Mouse (Mus musculus) liver, embryonic 16.5 days (tissue): ENCODE results near the gene Acad12. TPM values are rescaled to one million over a fixed set of nuclear protein-coding genes. Genes with fewer than 3 reads are reported as not detected.

Source experiments
- ATAC-seq: fragments of 200-750 bp; cut with Nextera tagmentation; 2 replicates; pipeline ENCODE4 v1.8.0; 2017; ENCODE audit warnings: low read depth, mild to moderate bottlenecking, moderate number of reproducible peaks, moderate library complexity
- H3K27ac ChIP-seq: fragments of 300-500 bp; sonication (generic); 2 replicates; pipeline ENCODE4 v1.5.1; 2014; ENCODE audit warnings: mild to moderate bottlenecking, low read length
- H3K27me3 ChIP-seq: fragments of 300-500 bp; sonication (generic); 2 replicates; pipeline ENCODE4 v1.6.1; 2014; ENCODE audit warnings: low read depth, low read length, mixed read lengths; ENCODE audit not compliant: control insufficient read depth, insufficient read depth
- H3K36me3 ChIP-seq: fragments of 300-500 bp; sonication (generic); 2 replicates; pipeline ENCODE4 v1.6.1; 2014; ENCODE audit warnings: mild to moderate bottlenecking; ENCODE audit not compliant: control insufficient read depth, insufficient read depth
- H3K4me1 ChIP-seq: fragments of 300-500 bp; sonication (generic); 2 replicates; pipeline ENCODE4 v1.6.1; 2014; ENCODE audit warnings: low read depth, low read length, mixed read lengths; ENCODE audit not compliant: control insufficient read depth
- H3K4me2 ChIP-seq: fragments of 300-500 bp; sonication (generic); 2 replicates; pipeline ENCODE4 v1.6.1; 2014; ENCODE audit warnings: low read depth, low read length, mixed read lengths
- H3K4me3 ChIP-seq: fragments of 300-500 bp; sonication (generic); 2 replicates; pipeline ENCODE4 v1.5.1; 2014; ENCODE audit warnings: low read depth, mild to moderate bottlenecking, low read length
- H3K9ac ChIP-seq: fragments of 300-500 bp; sonication (generic); 2 replicates; pipeline ENCODE4 v1.6.1; 2014; ENCODE audit warnings: low read depth, low read length
- H3K9me3 ChIP-seq: fragments of 300-500 bp; sonication (generic); replicated peaks from 2 replicates; pipeline ENCODE4 v1.6.1; 2016; ENCODE audit warnings: low read length; ENCODE audit not compliant: control insufficient read depth
- WGBS: fragments of 180-500 bp; shearing (Covaris S2); extraction: QIAGEN DNeasy Blood & Tissue Kit; methylation state at CpG from one replicate; pipeline ENCODE4 v1.1.7; 2014; ENCODE audit not compliant: insufficient replicate concordance; 5-methylcytosine and 5-hydroxymethylcytosine counted together
- polyA plus RNA-seq: library from polyadenylated mRNA; unstranded; fragments of >200 nt; fragmentation: Nextera tagmentation; extraction: Ambion mirVana; gene quantifications from 2 replicates; pipeline ENCODE4 v1.2.1, GENCODE M21; 2015

Gene Acad12
- polyA plus RNA-seq, 1 experiment from 2014 or later, result 1.8 TPM

- 78% methylated on average over 7 of the region's 7 CpGs for WGBS
- Histone ChIP-seq H3K36me3 (no peaks in the 10 kb centered on the region), H3K9me3 (no peaks in the 10 kb centered on the region), H3K27me3 (no peaks in the 10 kb centered on the region; the same call in 1 of the 2 replicates), H3K4me1 (peaks cover 21% of the 10 kb centered on the region), H3K9ac (no peak overlapping the region), H3K27ac (no peak overlapping the region), H3K4me3 (no peak overlapping the region), H3K4me2 (no peak overlapping the region)
- ATAC-seq, result no peak
These were observed 69.5 kb downstream of the Acad12 start for GRCm38 (mm10) chr5:121549196-121549595.

- Histone ChIP-seq H3K27me3 (no peaks in the 10 kb centered on the region), H3K4me2 (peak overlapping the region; percentile 72), H3K4me1 (peaks cover 32% of the 10 kb centered on the region), H3K4me3 (peak overlapping the region; percentile 98), H3K9me3 (no peaks in the 10 kb centered on the region), H3K36me3 (no peaks in the 10 kb centered on the region), H3K9ac (no peak overlapping the region; the same call in 1 of the 2 replicates), H3K27ac (peak overlapping the region; percentile 81)
- 55% methylated on average over 3 of the region's 3 CpGs for WGBS
- ATAC-seq, result peak; percentile 31
These were observed 71.7 kb downstream of the Acad12 start for GRCm38 (mm10) chr5:121547084-121547483.

Other genes with a start within 250 kb of the Acad12 start
- gene Trafd1, start 233.3 kb downstream of the Acad12 start, polyA plus RNA-seq, result 24.5 and 24.8 TPM in 2 replicates
- 16.8 and 19.0 TPM in 2 replicates for gene Naa25, start 221.0 kb downstream of the Acad12 start, polyA plus RNA-seq
- gene Tmem116, start 167.0 kb downstream of the Acad12 start, polyA plus RNA-seq, result 0.98 and 1.2 TPM in 2 replicates
- gene Erp29, start 166.4 kb downstream of the Acad12 start, polyA plus RNA-seq, result 80.4 and 86.0 TPM in 2 replicates
- not detected in 2 replicates for gene Adam1b, start 115.5 kb downstream of the Acad12 start, polyA plus RNA-seq
- gene Adam1a, start 73.5 kb downstream of the Acad12 start, polyA plus RNA-seq, result 0.29 and 0.30 TPM in 2 replicates
- gene Gm42878, start 73.5 kb downstream of the Acad12 start, polyA plus RNA-seq, result not detected in 2 replicates
- gene Mapkapk5, start 73.0 kb downstream of the Acad12 start, polyA plus RNA-seq, result 19.2 and 21.3 TPM in 2 replicates
- 216 and 250 TPM in 2 replicates for gene Aldh2, start 25.1 kb downstream of the Acad12 start, polyA plus RNA-seq
- 3.9 and 5.5 TPM in 2 replicates for gene Acad10, start 41.6 kb upstream of the Acad12 start, polyA plus RNA-seq
- 22.6 and 22.7 TPM in 2 replicates for gene Brap, start 41.6 kb upstream of the Acad12 start, polyA plus RNA-seq
- gene Atxn2, start 92.4 kb upstream of the Acad12 start, polyA plus RNA-seq, result 14.5 and 14.6 TPM in 2 replicates
- 5.1 and 6.1 TPM in 2 replicates for gene Sh2b3, start 218.7 kb upstream of the Acad12 start, polyA plus RNA-seq
- gene Pheta1, start 230.0 kb upstream of the Acad12 start, polyA plus RNA-seq, result 3.9 and 4.0 TPM in 2 replicates